ENCODE assay signal across 18 mouse cellular contexts in the genomic region with DNA sequence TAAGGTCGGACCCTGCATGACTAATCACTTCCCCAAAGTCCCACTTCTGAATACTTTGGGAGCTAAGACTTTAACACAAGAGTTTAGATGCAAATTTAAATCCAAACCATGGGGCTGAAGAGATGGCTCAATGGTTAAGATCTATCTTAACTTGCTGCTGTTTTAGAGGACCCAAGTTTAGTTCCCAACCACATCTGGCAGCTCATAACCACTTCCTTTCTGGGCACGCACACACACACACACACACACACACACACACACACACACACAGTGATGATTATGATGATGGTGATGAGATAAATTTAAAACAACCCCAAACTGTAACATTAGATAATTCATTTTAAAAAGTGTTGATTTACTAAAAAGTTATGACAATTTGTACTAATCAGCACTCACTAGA. TPM values are rescaled to one million over a fixed set of nuclear protein-coding genes. Genes with fewer than 3 reads are reported as not detected.
DNase-seq lines count a peak whose midpoint lies in the region; ATAC-seq and TF ChIP-seq lines count a peak whose summit lies in the region.
"Had no signal": no experiment of that assay in that cellular context is flagged by ENCODE, and none has a peak within 500 bp of the region (broad histone marks: within the 10 kb centered on the region; RNA-seq: fewer than 3 reads in every experiment).

No protein-coding gene starts in this region.

- no peaks in the 10 kb centered on the region for H3K9me3 ChIP-seq in intestine, postnatal 0 days (ENCODE audit: control insufficient read depth)
- H3K9me3 ChIP-seq: embryonic facial prominence, embryonic 10.5 days; forebrain, embryonic 13.5 days; heart, embryonic 12.5 days; hindbrain, embryonic 10.5 days had no signal

- H3K27ac ChIP-seq in intestine, postnatal 0 days (ENCODE audit: low read depth, low read length), result no peak overlapping the region
- H3K27ac ChIP-seq: embryonic facial prominence, embryonic 10.5 days; forebrain, embryonic 13.5 days; hindbrain, embryonic 10.5 days; hindbrain, embryonic 14.5 days had no signal

- no peaks in the 10 kb centered on the region for H3K36me3 ChIP-seq in intestine, postnatal 0 days (ENCODE audit: control insufficient read depth, insufficient read depth)
- H3K36me3 ChIP-seq: embryonic facial prominence, embryonic 10.5 days; heart, embryonic 12.5 days; hindbrain, embryonic 10.5 days had no signal

- H3K4me1 ChIP-seq in intestine, postnatal 0 days (replicated peaks; ENCODE audit: control insufficient read depth, insufficient read depth, low read length), result no peaks in the 10 kb centered on the region
- H3K4me1 ChIP-seq: forebrain, embryonic 13.5 days; heart, embryonic 12.5 days; hindbrain, embryonic 10.5 days had no signal

- TF ChIP-seq CTCF in intestine, postnatal 0 days (IDR thresholded peaks at IDR 0.05; ENCODE audit: low read depth), result no peak

- no peak overlapping the region for H3K9ac ChIP-seq in intestine, postnatal 0 days (ENCODE audit: low read depth, low read length)
- H3K9ac ChIP-seq: forebrain, embryonic 13.5 days; forebrain, postnatal 0 days; heart, embryonic 12.5 days; hindbrain, embryonic 14.5 days had no signal

- H3K4me3 ChIP-seq in intestine, postnatal 0 days (ENCODE audit: low read depth, low read length), result no peak overlapping the region
- H3K4me3 ChIP-seq: embryonic facial prominence, embryonic 10.5 days; forebrain, embryonic 13.5 days; heart, embryonic 12.5 days; hindbrain, embryonic 10.5 days had no signal

- H3K4me2 ChIP-seq in intestine, postnatal 0 days (replicated peaks; ENCODE audit: low read depth), result no peak overlapping the region
- H3K4me2 ChIP-seq: forebrain, embryonic 13.5 days; heart, embryonic 12.5 days; hindbrain, embryonic 14.5 days had no signal

- no peak for ATAC-seq in intestine, postnatal 0 days
- ATAC-seq: forebrain, embryonic 13.5 days; forebrain, postnatal 0 days had no signal

- no peaks in the 10 kb centered on the region for H3K27me3 ChIP-seq in intestine, postnatal 0 days (replicated peaks; ENCODE audit: control insufficient read depth, insufficient read depth, low read length)
- H3K27me3 ChIP-seq: forebrain, embryonic 13.5 days; heart, embryonic 12.5 days had no signal

- 78% methylated on average over 2 of the region's 2 CpGs for WGBS in intestine, postnatal 0 days

- peak; percentile 53 for DNase-seq in 416B (ENCODE audit: low read depth)
- peak; percentile 71 for DNase-seq in CD4-positive, CD25-positive, alpha-beta regulatory T cell, adult 2 months (ENCODE audit: low read depth, low spot score)
- peak; percentile 67 for DNase-seq in T-cell, adult 2 months (ENCODE audit: low spot score)
- DNase-seq in naive thymus-derived CD4-positive, alpha-beta T cell, adult 2 months (ENCODE audit: low read depth), result peak; percentile 78
- no peak for DNase-seq in lung, postnatal 36 days
- DNase-seq in layer of hippocampus, adult 9-10 months (ENCODE audit: low spot score), result no peak
- DNase-seq: adrenal gland, adult 2 months; adrenal gland, postnatal 25 days; cerebellum, adult 18-20 months; cerebellum, adult 9-11 months; forebrain, postnatal 0 days; gastrocnemius, postnatal 25 days had no signal

RNA-seq across cellular contexts. Expression of a gene that starts 13.4 kb away (rescaled TPM):
- polyA plus RNA-seq in intestine, postnatal 0 days (2015; fragmentation: Nextera tagmentation; extraction: Ambion mirVana), result 0.08 and 0.18 TPM in 2 replicates
- polyA plus RNA-seq: adrenal gland, adult 2 months; embryonic facial prominence, embryonic 10.5 days; forebrain, embryonic 13.5 days; forebrain, postnatal 0 days; hindbrain, embryonic 14.5 days had no signal

Comparison
In these comparisons a context has a peak if more than half of its experiments do, and no peak if none do; other contexts are left out.
1. DNase-seq: peak in 416B (single experiment), CD4-positive, CD25-positive, alpha-beta regulatory T cell, adult 2 months (single experiment), T-cell, adult 2 months (single experiment) and naive thymus-derived CD4-positive, alpha-beta T cell, adult 2 months (single experiment); none in lung, postnatal 36 days (single experiment) and layer of hippocampus, adult 9-10 months (single experiment).